Mouse (Mus musculus): ENCODE measurements around the gene Tmem235. TPM values are rescaled to one million over a fixed set of nuclear protein-coding genes. Genes with fewer than 3 reads are reported as not detected.
"Not testable (repeated sequence)": the region's sequence is repeated elsewhere in the genome, so short reads cannot be mapped to it uniquely, and the experiment has no call there.

The Tmem235 gene
- under 1 TPM in 1 of 2 experiments, not detected in 1; 0.33 TPM for total RNA-seq (2021)

DNA sequence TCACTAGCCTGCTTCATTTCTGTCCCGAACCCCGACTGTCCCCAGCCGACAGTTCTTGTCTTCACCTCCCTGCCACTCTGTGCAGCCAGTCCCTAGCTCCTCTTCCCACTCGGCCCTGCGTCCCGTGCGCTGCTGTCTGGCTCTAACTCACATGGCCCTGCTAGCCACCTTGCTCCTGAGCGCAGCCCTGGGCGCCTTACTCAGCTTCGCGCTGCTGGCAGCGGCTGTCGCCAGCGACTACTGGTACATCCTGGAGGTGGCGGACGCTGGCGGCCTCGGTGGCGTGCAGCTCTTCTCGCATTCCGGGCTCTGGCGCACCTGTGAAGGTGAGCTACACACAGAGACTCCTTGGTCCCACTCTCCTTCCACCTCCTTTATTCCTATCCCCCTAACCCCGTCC, at the start of gene Tmem235:
TSS of gene Tmem235 (plus strand) at position 152 of the 400 bp plus-strand sequence.
- no peak for DNase-seq

- DNase-seq = no peak
Observed at GRCm38 (mm10) chr11:117813867-117814266, 46.7 kb upstream of the Tmem235 start.

DNA sequence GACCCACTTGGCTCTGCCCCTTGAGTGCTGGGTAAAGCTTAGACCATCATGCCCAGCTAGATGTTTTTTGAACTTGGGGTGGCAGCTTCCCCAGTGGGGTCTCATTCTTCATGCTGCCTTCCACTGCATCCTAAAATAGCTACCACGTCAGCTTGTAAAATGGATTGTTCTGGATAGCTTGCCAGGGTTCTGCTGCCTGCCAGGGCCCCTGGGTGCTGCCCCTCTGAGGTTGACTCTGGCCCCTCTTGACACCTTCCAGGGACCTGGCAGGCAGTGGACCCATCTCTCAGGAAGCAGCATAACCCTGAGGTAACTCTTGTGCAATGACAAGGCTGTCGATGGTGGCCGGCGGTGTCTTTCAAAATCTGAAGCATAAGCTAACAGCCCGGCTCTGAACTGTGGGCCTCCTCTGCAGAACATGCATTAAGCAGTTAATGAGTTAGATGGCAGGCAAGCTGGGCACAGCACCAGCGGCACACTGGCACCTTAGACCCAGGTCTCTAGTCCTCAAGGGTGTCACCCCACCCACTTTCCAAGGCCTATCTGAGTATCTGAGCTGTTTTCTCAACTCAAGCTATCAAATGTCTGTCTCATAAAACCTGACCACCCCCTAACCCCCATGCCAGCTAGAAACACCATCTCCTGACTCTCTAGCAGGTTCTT, 45.7 kb upstream of the Tmem235 start:
- DNase-seq = no peak

DNA sequence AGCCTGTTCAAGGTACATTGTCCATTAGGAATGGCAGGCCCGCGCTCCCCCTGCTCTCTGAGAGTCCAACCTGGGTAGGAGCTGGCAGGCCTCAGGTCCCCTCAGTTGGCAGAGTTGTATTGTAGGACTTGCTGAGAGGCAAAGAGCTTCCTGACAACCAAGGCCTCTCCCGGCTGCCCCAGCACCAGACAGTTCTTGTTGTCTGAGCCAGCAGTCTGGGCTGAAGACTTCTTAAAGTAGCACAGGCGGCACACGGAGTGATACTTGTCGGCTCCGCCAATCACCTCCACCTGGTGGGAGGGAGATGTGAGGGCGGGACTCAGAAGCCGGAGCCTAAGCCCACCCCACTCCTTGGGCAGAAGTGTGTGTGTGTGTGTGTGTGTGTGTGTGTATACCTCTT, 44.7 kb upstream of the Tmem235 start:
- not testable (repeated sequence) for DNase-seq

DNA sequence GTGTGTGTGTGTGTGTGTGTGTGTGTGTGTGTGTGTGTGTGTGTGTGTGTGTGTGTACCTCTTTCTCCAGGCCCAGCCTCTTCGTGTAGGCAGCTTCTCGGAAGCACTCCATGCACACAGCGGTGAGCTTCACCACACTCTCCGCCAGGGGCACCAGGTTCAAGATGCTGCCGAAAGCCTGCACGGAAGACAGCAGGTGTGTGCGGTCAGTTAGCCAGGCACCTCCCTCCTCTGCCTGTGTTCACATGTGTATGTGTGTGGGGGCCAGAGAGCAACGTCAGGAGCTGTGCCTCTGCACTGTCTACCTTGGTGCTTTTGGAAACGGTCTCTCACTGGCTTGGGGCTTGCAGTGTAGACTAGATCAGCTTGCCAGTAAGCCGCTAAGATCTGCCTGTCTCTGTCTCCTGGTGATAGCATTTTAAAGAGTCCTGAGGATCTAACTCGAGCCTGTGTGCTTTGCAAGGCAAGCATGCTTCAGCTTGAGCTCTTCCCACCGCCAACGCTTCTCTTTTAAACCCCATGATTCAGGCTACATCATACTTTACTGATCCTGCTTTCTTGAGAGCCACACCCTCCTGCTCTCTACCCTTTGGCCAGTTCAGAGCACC, 44.1 kb upstream of the Tmem235 start:
- DNase-seq = no peak

DNA sequence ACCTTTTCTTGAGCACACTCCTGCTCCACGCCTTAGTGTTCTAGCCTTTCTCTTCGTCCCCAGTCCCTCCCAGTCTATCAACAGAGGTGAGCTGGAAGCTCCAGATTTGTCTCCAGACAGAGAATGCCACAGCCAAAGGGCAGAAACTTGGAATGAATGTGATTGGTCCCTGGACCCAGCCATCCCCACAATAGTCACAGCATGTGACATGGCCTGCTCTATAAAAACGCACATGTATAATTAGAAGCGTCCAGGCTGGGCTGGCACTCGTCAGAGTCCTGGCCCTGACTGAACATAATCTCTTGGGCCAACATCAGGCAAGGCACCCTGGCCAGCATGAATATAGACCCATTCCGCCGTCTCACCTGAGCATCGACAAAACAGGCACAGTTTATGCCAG, 41.5 kb upstream of the Tmem235 start:
- no peak for DNase-seq

- DNase-seq = no peak
Observed at GRCm38 (mm10) chr11:117820173-117820572, 40.4 kb upstream of the Tmem235 start.

DNA sequence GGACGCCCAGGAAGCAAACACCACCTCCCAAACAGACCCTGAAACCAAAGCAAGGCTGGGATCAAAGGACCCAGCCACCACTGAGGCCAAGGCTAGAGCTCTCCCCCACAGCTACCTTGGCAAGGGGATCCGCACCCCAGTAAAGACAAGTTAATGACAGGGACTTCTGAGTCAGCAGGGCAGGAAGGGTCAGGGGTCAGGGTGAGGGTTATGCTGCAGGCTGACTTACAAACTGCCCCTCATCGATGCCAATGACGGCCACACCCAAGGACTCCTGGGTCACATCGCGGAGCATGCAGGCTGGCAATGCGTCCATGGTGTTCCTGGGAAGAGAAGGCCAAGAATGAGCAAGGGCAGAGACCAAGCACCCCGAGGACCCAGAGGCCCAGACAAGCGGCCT, 38.7 kb upstream of the Tmem235 start:
- no peak for DNase-seq

GRCm38 (mm10) chr11:117822728-117823241, 37.8 kb upstream of the Tmem235 start:
- no peak for DNase-seq

- no peak for DNase-seq
Observed at GRCm38 (mm10) chr11:117823411-117823810, 37.1 kb upstream of the Tmem235 start.

DNA sequence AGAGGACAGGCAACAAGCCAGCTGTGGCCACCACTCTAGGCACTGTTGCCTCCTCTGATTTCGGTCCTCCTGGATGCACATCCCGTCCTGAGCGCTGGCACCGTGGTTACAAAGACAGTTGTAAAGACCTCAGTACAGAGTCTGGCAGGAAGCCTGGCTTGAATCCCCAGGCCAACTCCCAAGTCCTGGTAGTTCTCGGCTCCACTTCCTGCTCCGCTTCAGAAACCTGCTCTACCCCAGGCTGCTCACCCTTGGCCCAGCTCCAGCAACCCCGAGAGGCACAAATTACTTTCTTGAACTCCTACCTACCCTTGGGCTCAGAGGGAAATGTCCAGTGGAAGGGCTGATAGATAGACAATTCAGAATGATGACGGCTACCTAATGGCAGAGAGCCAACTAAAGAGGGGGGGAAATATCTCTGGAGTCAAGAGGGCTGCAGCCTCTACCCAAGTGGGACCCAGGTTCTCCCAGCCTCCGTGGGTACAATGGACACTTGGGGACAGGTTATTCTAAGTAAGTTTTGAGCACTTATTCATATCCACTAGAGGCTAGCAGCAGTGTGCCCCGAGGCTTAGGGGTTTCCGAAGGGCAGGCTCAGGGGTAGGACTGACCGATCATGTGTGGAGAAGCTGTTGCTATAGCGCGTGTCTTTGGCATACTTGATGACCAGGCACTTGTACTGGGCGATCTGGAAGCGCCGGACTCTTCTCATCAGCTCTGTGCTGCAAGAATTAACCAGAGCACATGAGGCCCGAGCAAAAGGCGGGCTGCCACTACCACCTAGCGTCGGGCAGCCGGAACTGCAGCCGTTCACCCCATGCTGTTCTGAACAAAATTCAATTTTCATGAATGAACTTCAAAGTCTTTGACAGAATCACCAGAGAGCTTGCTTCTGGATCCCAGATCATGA, 36.2 kb upstream of the Tmem235 start:
- peak; percentile 77 to 78 for DNase-seq

DNA sequence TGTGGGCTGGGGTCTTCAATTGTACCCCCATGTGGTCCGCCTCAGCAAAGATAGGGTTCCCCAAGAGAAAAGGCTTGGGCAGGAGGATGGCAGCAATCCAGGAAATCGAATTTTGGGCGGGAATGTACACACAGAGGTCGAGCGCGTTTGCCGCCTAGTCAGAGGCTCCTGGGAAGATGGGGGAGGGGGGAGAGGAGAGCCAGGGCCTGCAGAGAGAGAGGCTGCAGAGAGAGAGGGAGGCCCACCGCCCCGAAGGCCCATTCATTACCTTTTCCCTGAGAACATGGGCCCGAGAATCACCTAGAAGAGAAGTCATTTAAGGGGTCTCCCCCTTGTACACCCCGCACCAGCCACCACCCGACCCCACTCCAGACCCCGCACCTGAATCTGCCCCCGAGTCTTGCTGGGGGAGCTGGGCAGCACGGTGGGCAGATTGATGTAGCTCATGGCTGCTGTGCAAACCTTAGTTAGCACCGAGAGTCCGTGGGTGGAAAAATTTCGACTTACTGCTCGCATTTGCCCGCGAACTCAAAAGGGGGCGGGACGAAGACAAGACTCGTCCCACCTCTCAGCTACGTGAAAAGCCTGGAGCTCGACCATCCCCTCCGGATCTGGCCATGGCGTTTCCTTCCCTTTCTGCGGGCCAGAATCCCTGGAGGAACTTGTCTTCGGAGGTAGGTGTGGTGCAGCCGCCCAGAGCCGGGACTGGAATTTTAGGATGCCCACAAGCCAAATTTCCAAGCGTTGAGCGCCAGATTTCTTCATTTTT, 35.0 kb upstream of the Tmem235 start, which contains the start of the genes Afmid and Tk1:
TSS of gene Afmid (plus strand) at position 592 of the 769 bp plus-strand sequence.
TSS of gene Tk1 (minus strand) at position 760 of the 769 bp plus-strand sequence.
- peak in 1 of 2 experiments; percentile 27 for DNase-seq

GRCm38 (mm10) chr11:117826164-117826563, 34.4 kb upstream of the Tmem235 start:
- no peak for DNase-seq

DNA sequence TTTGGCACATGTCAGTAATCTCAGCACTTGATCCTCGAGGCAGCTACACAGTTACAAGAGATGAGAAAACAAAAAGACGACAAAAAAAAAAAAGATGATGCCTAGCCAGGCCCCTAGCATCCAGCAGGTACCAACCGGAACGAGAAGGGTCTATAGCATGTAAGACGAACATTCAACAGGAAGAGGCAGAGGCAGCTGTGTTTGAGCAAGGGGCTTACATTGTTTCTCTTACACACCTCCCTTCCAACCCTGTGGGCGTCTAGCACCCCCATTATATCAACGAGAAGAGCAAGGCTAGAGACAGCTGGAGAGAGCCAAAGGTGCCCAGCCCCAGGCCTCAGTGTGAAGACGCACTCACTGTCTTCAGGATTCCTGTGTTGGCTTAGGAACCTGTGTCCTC, 33.6 kb upstream of the Tmem235 start:
- DNase-seq = no peak

DNA sequence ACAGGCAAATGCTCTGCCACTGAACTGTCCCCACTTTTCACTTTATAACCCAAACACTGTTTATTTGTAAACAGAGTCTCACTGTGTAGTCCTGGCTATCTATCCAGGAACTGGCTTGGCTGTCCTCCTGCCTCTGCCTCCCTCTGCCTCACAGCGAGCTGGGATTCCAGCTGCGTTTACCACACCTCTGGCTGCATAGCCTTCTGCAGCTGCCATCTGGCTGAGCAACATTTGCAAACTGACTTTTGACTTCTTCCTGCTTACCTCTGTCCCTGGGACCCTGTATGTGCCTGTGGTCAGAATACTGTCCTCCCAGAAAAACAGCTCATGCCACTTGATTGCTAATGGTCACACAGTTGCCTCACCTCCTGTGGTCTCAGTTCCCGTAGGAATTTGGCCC, 33.2 kb upstream of the Tmem235 start:
- DNase-seq = no peak

DNA sequence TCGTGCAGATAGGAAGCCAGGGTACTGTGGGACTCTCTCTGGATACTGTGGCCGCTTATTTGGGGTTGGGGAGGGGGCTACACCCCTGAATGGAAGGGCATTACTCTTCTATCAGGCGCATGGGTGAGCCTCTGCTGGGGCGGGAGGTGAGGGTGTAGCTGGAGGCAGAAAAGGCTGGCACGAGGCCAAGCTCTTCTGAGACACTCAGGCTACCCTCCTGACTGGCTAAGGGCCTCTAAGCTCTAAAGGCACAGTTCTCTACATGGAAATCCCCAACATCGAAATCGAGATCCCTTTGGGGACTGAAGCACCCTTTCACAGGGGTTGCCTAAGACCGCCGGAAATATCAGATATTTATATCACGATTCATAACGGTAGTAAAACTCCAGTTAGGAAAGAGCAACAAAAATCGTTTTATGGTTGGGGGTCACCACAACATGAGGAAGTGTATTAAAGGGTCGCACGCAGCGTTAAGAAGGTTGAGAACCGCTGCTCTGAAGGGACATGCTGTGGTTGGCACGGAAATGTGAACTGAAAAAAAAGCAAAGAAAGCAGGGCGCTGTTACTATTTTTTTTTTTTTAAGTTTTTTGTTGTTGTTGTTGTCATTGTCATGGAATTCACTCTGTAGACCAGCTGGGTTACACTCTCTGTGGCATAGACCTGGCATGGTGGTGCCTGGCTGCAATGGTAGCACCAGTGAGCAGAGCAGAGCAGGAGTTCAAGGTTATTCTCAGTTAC, 32.2 kb upstream of the Tmem235 start:
- no peak for DNase-seq

- DNase-seq = no peak
Observed at GRCm38 (mm10) chr11:117828888-117829604, 31.5 kb upstream of the Tmem235 start.

GRCm38 (mm10) chr11:117829671-117830215, 30.8 kb upstream of the Tmem235 start:
- DNase-seq = no peak

- DNase-seq = no peak
Observed at GRCm38 (mm10) chr11:117830401-117830800, 30.2 kb upstream of the Tmem235 start.

Measured in layer of hippocampus, postnatal 36 days (tissue).